Comparison of ENCODE assay signal across 17 mouse cellular contexts in genomic region chr11:17007517-17008173, GRCm38 (mm10). TPM values are rescaled to one million over a fixed set of nuclear protein-coding genes. Genes with fewer than 3 reads are reported as not detected.
DNase-seq lines count a peak whose midpoint lies in the region; ATAC-seq and TF ChIP-seq lines count a peak whose summit lies in the region.
"Had no signal": no experiment of that assay in that cellular context is flagged by ENCODE, and none has a peak within 500 bp of the region (broad histone marks: within the 10 kb centered on the region; RNA-seq: fewer than 3 reads in every experiment).

No protein-coding gene starts in this region.

- peak; percentile 28 for DNase-seq in liver, embryonic 11.5 days (ENCODE audit: low spot score)
- DNase-seq in liver (no peak), A20 (ENCODE audit: low read depth, low spot score) (peak; percentile 69)
- DNase-seq in adrenal gland, postnatal 10 days = no peak
- no peak for DNase-seq in midbrain, embryonic 10.5 days (ENCODE audit: low spot score)
- no peak for DNase-seq in testis, postnatal 14 days (ENCODE audit: low spot score)
- DNase-seq: cerebellum, adult 2 months; lung, postnatal 10 days; thymus, adult 2 months had no signal

- 54% methylated on average over 5 of the region's 5 CpGs for WGBS in liver, embryonic 11.5 days
- 33% methylated on average over 5 of the region's 5 CpGs for WGBS in liver, embryonic 16.5 days (ENCODE audit: insufficient replicate concordance)
- 87% methylated on average over 5 of the region's 5 CpGs for WGBS in midbrain, embryonic 10.5 days

- no peaks in the 10 kb centered on the region for H3K27me3 ChIP-seq in liver, embryonic 11.5 days (replicated peaks; ENCODE audit: control insufficient read depth, insufficient read depth, low read length)
- no peaks in the 10 kb centered on the region for H3K27me3 ChIP-seq in liver, embryonic 16.5 days (ENCODE audit: control insufficient read depth, insufficient read depth, low read depth, low read length)
- H3K27me3 ChIP-seq in midbrain, embryonic 10.5 days (ENCODE audit: low read depth, poor library complexity, severe bottlenecking) = no peaks in the 10 kb centered on the region
- H3K27me3 ChIP-seq: embryonic facial prominence, embryonic 13.5 days; heart, embryonic 15.5 days; kidney, embryonic 15.5 days; limb, embryonic 12.5 days; midbrain, embryonic 15.5 days had no signal

- H3K4me3 ChIP-seq in liver, embryonic 11.5 days (ENCODE audit: low read depth, low read length) = peak overlapping the region; percentile 31
- H3K4me3 ChIP-seq in bone marrow macrophage, adult 2 months (ENCODE audit: insufficient read depth, low read length) = peak overlapping the region; percentile 73
- H3K4me3 ChIP-seq in liver, embryonic 16.5 days (ENCODE audit: low read depth, low read length) = peak overlapping the region; percentile 15; the same call in 1 of the 2 replicates
- H3K4me3 ChIP-seq in midbrain, embryonic 10.5 days = no peak overlapping the region
- H3K4me3 ChIP-seq: embryonic facial prominence, embryonic 13.5 days; heart, embryonic 15.5 days; kidney, embryonic 15.5 days; layer of hippocampus, adult 2 months; limb, embryonic 12.5 days; midbrain, embryonic 15.5 days had no signal

- H3K9ac ChIP-seq in liver, embryonic 11.5 days (ENCODE audit: low read depth, low read length) = peak overlapping the region; percentile 45; the same call in 1 of the 2 replicates
- no peak overlapping the region for H3K9ac ChIP-seq in liver, embryonic 16.5 days (ENCODE audit: low read depth, low read length)
- H3K9ac ChIP-seq: embryonic facial prominence, embryonic 13.5 days; heart, embryonic 15.5 days; kidney, embryonic 15.5 days; limb, embryonic 12.5 days; midbrain, embryonic 15.5 days had no signal

- ATAC-seq in liver, embryonic 11.5 days (replicated peaks; ENCODE audit: low FRiP score) = no peak
- ATAC-seq in liver, embryonic 16.5 days (ENCODE audit: low read depth) = no peak
- ATAC-seq: midbrain, embryonic 15.5 days had no signal

- no peak for TF ChIP-seq CTCF in bone marrow macrophage, adult 2 months (IDR thresholded peaks at IDR 0.05; ENCODE audit: low read depth, low read length)

- peak overlapping the region; percentile 27 for H3K4me2 ChIP-seq in liver, embryonic 11.5 days
- no peak overlapping the region for H3K4me2 ChIP-seq in liver, embryonic 16.5 days (ENCODE audit: low read depth, low read length)
- H3K4me2 ChIP-seq: embryonic facial prominence, embryonic 13.5 days; heart, embryonic 15.5 days; kidney, embryonic 15.5 days; limb, embryonic 12.5 days; midbrain, embryonic 15.5 days had no signal

- H3K27ac ChIP-seq in liver, embryonic 11.5 days (ENCODE audit: low read depth, low read length) = no peak overlapping the region
- peak overlapping the region; percentile 82 for H3K27ac ChIP-seq in bone marrow macrophage, adult 2 months (ENCODE audit: insufficient read depth, low read depth, low read length)
- H3K27ac ChIP-seq in liver, embryonic 16.5 days (ENCODE audit: low read length) = no peak overlapping the region
- H3K27ac ChIP-seq in midbrain, embryonic 10.5 days (replicated peaks) = no peak overlapping the region
- H3K27ac ChIP-seq: embryonic facial prominence, embryonic 13.5 days; heart, embryonic 15.5 days; kidney, embryonic 15.5 days; limb, embryonic 12.5 days; midbrain, embryonic 15.5 days had no signal

- no peak for TF ChIP-seq POLR2A in bone marrow macrophage, adult 2 months (IDR thresholded peaks at IDR 0.05; ENCODE audit: borderline replicate concordance, low read depth, low read length)

- no peaks in the 10 kb centered on the region for H3K36me3 ChIP-seq in liver, embryonic 11.5 days (ENCODE audit: control insufficient read depth, insufficient read depth, low read length)
- no peaks in the 10 kb centered on the region for H3K36me3 ChIP-seq in liver, embryonic 16.5 days (ENCODE audit: control insufficient read depth, insufficient read depth)
- H3K36me3 ChIP-seq in midbrain, embryonic 10.5 days = no peaks in the 10 kb centered on the region
- H3K36me3 ChIP-seq: embryonic facial prominence, embryonic 13.5 days; heart, embryonic 15.5 days; kidney, embryonic 15.5 days; limb, embryonic 12.5 days; midbrain, embryonic 15.5 days had no signal

- peaks cover 6% of the 10 kb centered on the region for H3K4me1 ChIP-seq in liver, embryonic 11.5 days (replicated peaks; ENCODE audit: control insufficient read depth, insufficient read depth, low read length)
- peaks cover 21% of the 10 kb centered on the region for H3K4me1 ChIP-seq in bone marrow macrophage, adult 2 months (ENCODE audit: control insufficient read depth, insufficient read depth, low read length)
- no peaks in the 10 kb centered on the region; the same call in 1 of the 2 replicates for H3K4me1 ChIP-seq in liver, embryonic 16.5 days (ENCODE audit: control insufficient read depth, low read depth, low read length)
- H3K4me1 ChIP-seq in midbrain, embryonic 10.5 days = no peaks in the 10 kb centered on the region
- H3K4me1 ChIP-seq: embryonic facial prominence, embryonic 13.5 days; heart, embryonic 15.5 days; kidney, embryonic 15.5 days; limb, embryonic 12.5 days; midbrain, embryonic 15.5 days had no signal

- H3K9me3 ChIP-seq in liver, embryonic 11.5 days (ENCODE audit: control insufficient read depth, low read length) = no peaks in the 10 kb centered on the region
- H3K9me3 ChIP-seq in liver, embryonic 16.5 days (replicated peaks; ENCODE audit: control insufficient read depth, low read length) = no peaks in the 10 kb centered on the region
- H3K9me3 ChIP-seq in midbrain, embryonic 10.5 days (replicated peaks) = no peaks in the 10 kb centered on the region
- H3K9me3 ChIP-seq: embryonic facial prominence, embryonic 13.5 days; heart, embryonic 15.5 days; kidney, embryonic 15.5 days; limb, embryonic 12.5 days; midbrain, embryonic 15.5 days had no signal

RNA-seq across cellular contexts. Expression of gene Cnrip1, which starts 43.7 kb away (rescaled TPM):
- 11.8 and 13.0 TPM in 2 replicates for polyA plus RNA-seq in liver, embryonic 11.5 days (2014; fragmentation: Nextera tagmentation; extraction: Ambion mirVana)
- 13.6 and 14.3 TPM in 2 replicates for polyA plus RNA-seq in bone marrow macrophage, adult 2 months (2012; ENCODE audit: insufficient read depth, insufficient read length, missing spikeins)
- 2.9 and 3.0 TPM in 2 replicates for polyA plus RNA-seq in liver, embryonic 16.5 days (2015; fragmentation: Nextera tagmentation; extraction: Ambion mirVana)
- total RNA-seq in adrenal gland, postnatal 10 days (2021) = 10 to 100 TPM; 16.1 to 22.2 TPM
- 16.4 and 21.0 TPM in 2 replicates for polyA plus RNA-seq in midbrain, embryonic 10.5 days (2016; fragmentation: Nextera tagmentation; extraction: Ambion mirVana)

RNA-seq across cellular contexts. Expression of gene Plek, which starts 44.5 kb away (rescaled TPM):
- 59.8 and 66.0 TPM in 2 replicates for polyA plus RNA-seq in liver, embryonic 11.5 days (2014; fragmentation: Nextera tagmentation; extraction: Ambion mirVana)
- polyA plus RNA-seq in bone marrow macrophage, adult 2 months (2012; ENCODE audit: insufficient read depth, insufficient read length, missing spikeins) = 85.9 and 86.2 TPM in 2 replicates
- 17.6 and 18.3 TPM in 2 replicates for polyA plus RNA-seq in liver, embryonic 16.5 days (2015; fragmentation: Nextera tagmentation; extraction: Ambion mirVana)
- total RNA-seq in adrenal gland, postnatal 10 days (2021) = 1 to 10 TPM; 4.8 to 5.4 TPM
- polyA plus RNA-seq in midbrain, embryonic 10.5 days (2016; fragmentation: Nextera tagmentation; extraction: Ambion mirVana) = 5.4 and 5.5 TPM in 2 replicates

RNA-seq across cellular contexts. Expression of gene Fbxo48, which starts 56.5 kb away (rescaled TPM):
- polyA plus RNA-seq in liver, embryonic 11.5 days (2014; fragmentation: Nextera tagmentation; extraction: Ambion mirVana) = 3.0 and 3.1 TPM in 2 replicates
- polyA plus RNA-seq in bone marrow macrophage, adult 2 months (2012; ENCODE audit: insufficient read depth, insufficient read length, missing spikeins) = 3.3 and 4.0 TPM in 2 replicates
- 1.5 and 1.9 TPM in 2 replicates for polyA plus RNA-seq in liver, embryonic 16.5 days (2015; fragmentation: Nextera tagmentation; extraction: Ambion mirVana)
- total RNA-seq in adrenal gland, postnatal 10 days (2021) = 1 to 10 TPM; 1.3 to 2.1 TPM
- polyA plus RNA-seq in midbrain, embryonic 10.5 days (2016; fragmentation: Nextera tagmentation; extraction: Ambion mirVana) = 2.1 and 2.4 TPM in 2 replicates

Comparison
In these comparisons a context has a peak if more than half of its experiments do, and no peak if none do; other contexts are left out.
1. DNase-seq: peak in liver, embryonic 11.5 days (single experiment) and A20 (single experiment); none in liver (single experiment), adrenal gland, postnatal 10 days (single experiment), midbrain, embryonic 10.5 days (single experiment) and testis, postnatal 14 days (single experiment).